Mouse (Mus musculus): ENCODE measurements around the gene Nmrk1. TPM values are rescaled to one million over a fixed set of nuclear protein-coding genes. Genes with fewer than 3 reads are reported as not detected.

Gene Nmrk1
- polyA plus RNA-seq, 1 experiment from 2014 or later: 12.6 TPM

GRCm38 (mm10) chr19:18659349-18659748, 27.6 kb downstream of the Nmrk1 start:
- DNase-seq (no peak), ATAC-seq (peak; percentile 57)
- Histone ChIP-seq H3K36me3 (replicated peaks; ENCODE audit: insufficient read depth, low read length) (no peaks in the 10 kb centered on the region), H3K4me2 (ENCODE audit: low read depth, low read length) (no peak overlapping the region), H3K27me3 (ENCODE audit: insufficient read depth, low read length) (no peaks in the 10 kb centered on the region), H3K4me1 (ENCODE audit: insufficient read depth) (peaks cover under 1% of the 10 kb centered on the region; the same call in 1 of the 2 replicates), H3K27ac (ENCODE audit: low read depth) (no peak overlapping the region), H3K9ac (replicated peaks) (no peak overlapping the region), H3K4me3 (ENCODE audit: low read depth, low read length) (no peak overlapping the region), H3K9me3 (ENCODE audit: low read length) (no peaks in the 10 kb centered on the region)
- TF ChIP-seq EP300 (IDR thresholded peaks at IDR 0.05; ENCODE audit: low read depth) (no peak), CTCF (IDR thresholded peaks at IDR 0.05; ENCODE audit: low read depth) (no peak)
- 67% methylated on average over 1 of the region's 1 CpGs for WGBS (ENCODE audit: insufficient replicate concordance)

DNA sequence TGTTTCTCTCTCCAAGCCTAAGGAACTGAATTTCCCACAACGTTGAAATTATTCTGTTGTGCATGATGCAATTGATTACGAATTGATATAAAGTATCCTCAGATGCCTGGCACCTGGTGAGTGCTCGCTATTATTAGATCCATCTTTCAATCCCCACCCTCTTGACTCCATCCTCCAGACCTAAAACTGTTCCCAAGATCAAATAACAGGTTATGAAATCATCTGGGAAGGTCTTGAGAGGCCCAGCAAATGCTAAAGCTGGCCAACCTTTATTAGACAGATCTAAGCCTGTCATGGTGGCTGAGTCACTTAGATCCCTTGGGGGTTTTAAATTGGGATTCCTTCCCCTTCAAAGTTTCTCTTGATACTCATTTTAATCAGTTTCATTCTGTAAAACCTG, 28.7 kb downstream of the Nmrk1 start:
- TF ChIP-seq CTCF (IDR thresholded peaks at IDR 0.05; ENCODE audit: low read depth): no peak
- no peak for TF ChIP-seq EP300 (IDR thresholded peaks at IDR 0.05; ENCODE audit: low read depth)
- no peaks in the 10 kb centered on the region for H3K36me3 ChIP-seq (replicated peaks; ENCODE audit: insufficient read depth, low read length)
- H3K4me3 ChIP-seq (ENCODE audit: low read depth, low read length): no peak overlapping the region
- no peak overlapping the region for H3K9ac ChIP-seq (replicated peaks)
- no peak overlapping the region for H3K4me2 ChIP-seq (ENCODE audit: low read depth, low read length)
- H3K4me1 ChIP-seq (ENCODE audit: insufficient read depth): no peaks in the 10 kb centered on the region
- no peaks in the 10 kb centered on the region for H3K27me3 ChIP-seq (ENCODE audit: insufficient read depth, low read length)
- no peak for DNase-seq
- no peak overlapping the region for H3K27ac ChIP-seq (ENCODE audit: low read depth)
- no peaks in the 10 kb centered on the region for H3K9me3 ChIP-seq (ENCODE audit: low read length)
- no peak for ATAC-seq
- WGBS (ENCODE audit: insufficient replicate concordance): 90% methylated on average over 3 of the region's 3 CpGs

DNA sequence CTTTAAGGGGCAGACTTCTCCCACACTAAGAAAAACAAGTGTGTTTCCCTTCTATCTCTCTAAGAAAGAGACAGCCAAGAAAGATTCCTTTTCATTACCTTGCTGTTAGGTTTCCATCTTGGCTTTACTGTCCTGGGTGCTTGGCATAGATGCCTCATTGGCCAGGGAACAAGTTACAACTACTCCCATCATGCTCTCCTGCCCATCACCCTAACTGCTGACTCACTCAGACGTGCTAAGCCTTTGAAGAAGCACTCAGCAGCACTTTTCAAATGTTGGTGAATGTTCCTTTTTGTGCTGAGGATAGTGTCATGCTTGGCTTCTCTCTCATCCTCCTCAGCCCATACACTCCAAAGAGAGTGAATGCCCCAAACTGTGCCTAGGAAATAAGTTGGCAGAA, 29.9 kb downstream of the Nmrk1 start:
- Histone ChIP-seq H3K9me3 (ENCODE audit: low read length) (no peaks in the 10 kb centered on the region), H3K4me3 (ENCODE audit: low read depth, low read length) (no peak overlapping the region), H3K9ac (replicated peaks) (no peak overlapping the region), H3K4me2 (ENCODE audit: low read depth, low read length) (no peak overlapping the region), H3K27ac (ENCODE audit: low read depth) (no peak overlapping the region), H3K4me1 (ENCODE audit: insufficient read depth) (no peaks in the 10 kb centered on the region), H3K27me3 (ENCODE audit: insufficient read depth, low read length) (no peaks in the 10 kb centered on the region), H3K36me3 (replicated peaks; ENCODE audit: insufficient read depth, low read length) (no peaks in the 10 kb centered on the region)
- peak; percentile 56 for ATAC-seq
- no peak for DNase-seq
- WGBS (ENCODE audit: insufficient replicate concordance): 34% methylated on average over 1 of the region's 1 CpGs
- TF ChIP-seq CTCF (IDR thresholded peaks at IDR 0.05; ENCODE audit: low read depth) (no peak), EP300 (IDR thresholded peaks at IDR 0.05; ENCODE audit: low read depth) (no peak)

- Histone ChIP-seq H3K9ac (replicated peaks) (no peak overlapping the region), H3K36me3 (replicated peaks; ENCODE audit: insufficient read depth, low read length) (no peaks in the 10 kb centered on the region), H3K9me3 (ENCODE audit: low read length) (no peaks in the 10 kb centered on the region), H3K27ac (ENCODE audit: low read depth) (0 out of 2 replicates have a peak overlapping the region, but pooled peaks have one; percentile 11), H3K4me2 (ENCODE audit: low read depth, low read length) (no peak overlapping the region), H3K4me1 (ENCODE audit: insufficient read depth) (no peaks in the 10 kb centered on the region), H3K27me3 (ENCODE audit: insufficient read depth, low read length) (no peaks in the 10 kb centered on the region), H3K4me3 (ENCODE audit: low read depth, low read length) (no peak overlapping the region)
- TF ChIP-seq EP300 (IDR thresholded peaks at IDR 0.05; ENCODE audit: low read depth) (no peak), CTCF (IDR thresholded peaks at IDR 0.05; ENCODE audit: low read depth) (peak; percentile 33; the same call in 1 of the 2 replicates)
- DNase-seq (no peak), ATAC-seq (no peak)
- WGBS (ENCODE audit: insufficient replicate concordance): 45% methylated on average over 2 of the region's 2 CpGs
Observed at GRCm38 (mm10) chr19:18663904-18664303, 32.2 kb downstream of the Nmrk1 start.

GRCm38 (mm10) chr19:18666966-18667365, 35.2 kb downstream of the Nmrk1 start:
- Histone ChIP-seq H3K4me3 (ENCODE audit: low read depth, low read length) (no peak overlapping the region), H3K36me3 (replicated peaks; ENCODE audit: insufficient read depth, low read length) (no peaks in the 10 kb centered on the region), H3K27me3 (ENCODE audit: insufficient read depth, low read length) (no peaks in the 10 kb centered on the region), H3K4me1 (ENCODE audit: insufficient read depth) (peaks cover 8% of the 10 kb centered on the region), H3K9me3 (ENCODE audit: low read length) (no peaks in the 10 kb centered on the region), H3K4me2 (ENCODE audit: low read depth, low read length) (no peak overlapping the region), H3K9ac (replicated peaks) (no peak overlapping the region), H3K27ac (ENCODE audit: low read depth) (no peak overlapping the region)
- 88% methylated on average over 7 of the region's 7 CpGs for WGBS (ENCODE audit: insufficient replicate concordance)
- no peak for TF ChIP-seq EP300 (IDR thresholded peaks at IDR 0.05; ENCODE audit: low read depth)
- no peak for TF ChIP-seq CTCF (IDR thresholded peaks at IDR 0.05; ENCODE audit: low read depth)
- ATAC-seq (no peak), DNase-seq (no peak)

- 87% methylated on average over 7 of the region's 7 CpGs for WGBS (ENCODE audit: insufficient replicate concordance)
- no peaks in the 10 kb centered on the region for H3K36me3 ChIP-seq (replicated peaks; ENCODE audit: insufficient read depth, low read length)
- no peaks in the 10 kb centered on the region for H3K27me3 ChIP-seq (ENCODE audit: insufficient read depth, low read length)
- no peak overlapping the region for H3K4me3 ChIP-seq (ENCODE audit: low read depth, low read length)
- peaks cover 22% of the 10 kb centered on the region for H3K4me1 ChIP-seq (ENCODE audit: insufficient read depth)
- DNase-seq (no peak), ATAC-seq (no peak)
- no peak overlapping the region for H3K27ac ChIP-seq (ENCODE audit: low read depth)
- TF ChIP-seq EP300 (IDR thresholded peaks at IDR 0.05; ENCODE audit: low read depth) (no peak), CTCF (IDR thresholded peaks at IDR 0.05; ENCODE audit: low read depth) (no peak)
- H3K9me3 ChIP-seq (ENCODE audit: low read length): no peaks in the 10 kb centered on the region
- no peak overlapping the region for H3K9ac ChIP-seq (replicated peaks)
- no peak overlapping the region for H3K4me2 ChIP-seq (ENCODE audit: low read depth, low read length)
Observed at GRCm38 (mm10) chr19:18669551-18669950, 37.8 kb downstream of the Nmrk1 start.

GRCm38 (mm10) chr19:18670608-18671007, 38.9 kb downstream of the Nmrk1 start, which contains the start of gene Carnmt1:
TSS of gene Carnmt1 (plus strand) at chr19:18670764.
- TF ChIP-seq EP300 (IDR thresholded peaks at IDR 0.05; ENCODE audit: low read depth) (no peak), CTCF (IDR thresholded peaks at IDR 0.05; ENCODE audit: low read depth) (no peak)
- Histone ChIP-seq H3K4me2 (ENCODE audit: low read depth, low read length) (peak within 1 kb of the TSS; percentile 72), H3K27ac (ENCODE audit: low read depth) (peak within 1 kb of the TSS; percentile 89), H3K36me3 (replicated peaks; ENCODE audit: insufficient read depth, low read length) (no peaks in the 10 kb centered on the region), H3K4me3 (ENCODE audit: low read depth, low read length) (peak within 1 kb of the TSS; percentile 84), H3K9me3 (ENCODE audit: low read length) (no peaks in the 10 kb centered on the region), H3K9ac (replicated peaks) (peak within 1 kb of the TSS; percentile 86), H3K27me3 (ENCODE audit: insufficient read depth, low read length) (no peaks in the 10 kb centered on the region), H3K4me1 (ENCODE audit: insufficient read depth) (peaks cover 22% of the 10 kb centered on the region)
- under 1% methylated on average over 45 of the region's 58 CpGs for WGBS (ENCODE audit: insufficient replicate concordance)
- DNase-seq (peak; percentile 99), ATAC-seq (peak; percentile 97)
